Mouse (Mus musculus) lung, postnatal 36 days (tissue): Measurements from ENCODE around the gene Zbtb8os.
A peak's percentile ranks its signal among the peaks of the same experiment; 100 is the strongest.
"Not testable (repeated sequence)": the region's sequence is repeated elsewhere in the genome, so short reads cannot be mapped to it uniquely, and the experiment has no call there.

Source experiments
- DNase-seq: peaks from one replicate; pipeline ENCODE4 v3.0.0; 2022; ENCODE audit warnings: mixed read lengths

Zbtb8os gene

DNA sequence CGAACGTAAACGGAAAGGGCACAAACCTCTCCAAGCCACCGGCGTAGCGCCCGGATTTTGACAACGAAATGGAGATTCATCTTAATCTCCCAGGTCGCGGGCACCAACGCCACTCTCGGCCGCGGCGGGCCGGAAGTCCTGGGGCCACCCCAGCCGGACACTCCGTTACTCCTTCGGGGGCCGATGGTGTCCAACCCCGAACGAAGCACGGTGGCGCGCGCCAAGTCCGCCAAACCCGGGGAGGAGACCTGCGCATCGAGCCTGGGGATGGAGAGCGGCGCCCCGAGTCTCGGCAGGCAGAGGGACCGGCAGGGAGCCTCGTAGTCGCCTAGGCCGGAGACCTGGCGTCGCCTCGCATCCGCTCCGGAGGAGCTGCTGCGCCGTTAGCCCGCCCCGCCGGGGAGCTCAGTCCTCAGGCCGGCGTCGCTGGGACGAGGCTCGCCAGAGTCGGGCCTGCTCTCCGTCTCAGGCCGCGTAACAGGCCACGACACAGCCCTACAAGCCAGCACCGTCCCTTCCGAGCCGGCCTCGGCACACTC, 749 bp upstream of the Zbtb8os start:
- no peak for DNase-seq

- peak; percentile 26 for DNase-seq
Observed at GRCm38 (mm10) chr4:129336291-129336690, 796 bp downstream of the Zbtb8os start.

GRCm38 (mm10) chr4:129339743-129340142, 4.2 kb downstream of the Zbtb8os start:
- DNase-seq, result no peak

GRCm38 (mm10) chr4:129341888-129342287, 6.4 kb downstream of the Zbtb8os start:
- no peak for DNase-seq

GRCm38 (mm10) chr4:129342705-129343104, 7.2 kb downstream of the Zbtb8os start:
- no peak for DNase-seq

- peak; percentile 30 for DNase-seq
Observed at GRCm38 (mm10) chr4:129346481-129347154, 11.1 kb downstream of the Zbtb8os start.

DNA sequence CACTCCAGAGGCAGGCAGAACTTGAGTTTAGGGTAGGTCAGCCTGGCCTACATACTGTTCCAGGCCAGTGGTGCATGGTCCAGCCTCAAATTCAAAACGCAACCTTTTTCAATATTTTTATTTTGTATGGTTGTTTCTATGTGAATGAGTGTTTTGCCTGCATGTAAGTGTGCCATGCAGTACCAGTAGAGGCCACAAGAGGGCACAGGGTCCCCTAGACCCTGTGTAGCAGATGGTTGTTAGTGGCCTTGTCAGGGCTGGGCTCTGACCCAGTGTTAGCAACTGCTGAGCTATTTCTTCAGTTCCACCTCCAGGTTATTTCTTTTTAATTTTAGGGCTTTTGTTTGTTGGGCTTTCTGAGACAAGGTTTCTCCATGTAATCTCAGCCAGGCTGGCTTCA, 15.1 kb downstream of the Zbtb8os start:
- DNase-seq, result peak; percentile 90

DNA sequence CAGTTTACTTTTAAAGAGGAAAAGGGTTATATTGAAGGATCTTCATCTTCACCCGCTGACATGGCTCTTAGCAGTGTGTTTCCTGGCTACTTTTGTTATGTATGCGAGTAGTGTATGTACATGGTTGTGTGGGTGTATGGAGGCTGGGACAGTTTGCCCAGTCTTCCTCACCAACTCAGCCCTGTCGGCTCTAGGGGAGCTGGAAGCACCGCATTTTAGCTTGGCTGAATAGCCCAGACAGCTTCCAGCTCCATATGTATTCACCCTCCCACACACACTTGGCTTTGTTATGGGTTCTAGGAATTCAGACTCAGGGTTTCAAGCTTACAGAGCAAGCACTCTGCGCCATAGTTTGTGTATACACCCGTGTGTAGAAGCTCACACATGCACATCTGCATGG, 15.6 kb downstream of the Zbtb8os start:
- no peak for DNase-seq

DNA sequence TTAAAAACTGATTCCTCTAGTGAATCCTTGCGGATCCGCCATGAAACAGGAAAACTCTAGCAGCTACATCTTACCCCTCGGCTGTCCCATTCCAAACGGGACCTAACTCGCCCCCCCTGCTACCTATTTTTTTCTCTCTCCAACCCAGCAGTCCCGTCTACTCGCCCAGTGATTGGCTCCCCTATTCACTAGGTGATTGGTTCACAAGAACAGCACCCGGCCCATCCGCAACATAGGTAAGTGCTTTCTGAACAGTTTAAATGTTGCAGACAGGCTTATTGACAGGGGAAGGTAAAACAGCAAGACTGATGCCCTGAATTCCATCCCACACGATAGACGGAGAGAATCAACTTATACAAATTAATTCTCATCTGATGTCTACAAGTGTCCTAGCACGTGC, 17.7 kb downstream of the Zbtb8os start:
- DNase-seq, result no peak

DNA sequence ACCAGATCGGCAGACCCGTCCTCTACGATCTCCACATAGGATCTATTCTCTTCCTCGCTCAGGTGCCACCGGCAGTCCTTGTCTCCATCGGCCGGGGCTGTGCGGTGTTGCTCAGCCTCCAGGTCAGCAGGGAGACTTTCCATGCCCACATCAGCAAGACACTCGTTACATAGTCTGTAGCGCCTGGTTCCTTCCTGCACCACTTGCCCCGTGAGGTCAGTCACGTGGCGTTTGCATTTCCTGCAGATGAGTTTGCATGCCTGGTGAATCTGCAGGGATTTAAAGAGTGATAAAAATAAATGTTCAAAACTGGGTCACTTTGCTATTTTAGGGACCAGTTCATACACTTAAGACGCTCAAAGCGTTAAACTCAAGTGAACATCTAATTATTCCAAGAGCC, 18.7 kb downstream of the Zbtb8os start:
- DNase-seq, result no peak

DNA sequence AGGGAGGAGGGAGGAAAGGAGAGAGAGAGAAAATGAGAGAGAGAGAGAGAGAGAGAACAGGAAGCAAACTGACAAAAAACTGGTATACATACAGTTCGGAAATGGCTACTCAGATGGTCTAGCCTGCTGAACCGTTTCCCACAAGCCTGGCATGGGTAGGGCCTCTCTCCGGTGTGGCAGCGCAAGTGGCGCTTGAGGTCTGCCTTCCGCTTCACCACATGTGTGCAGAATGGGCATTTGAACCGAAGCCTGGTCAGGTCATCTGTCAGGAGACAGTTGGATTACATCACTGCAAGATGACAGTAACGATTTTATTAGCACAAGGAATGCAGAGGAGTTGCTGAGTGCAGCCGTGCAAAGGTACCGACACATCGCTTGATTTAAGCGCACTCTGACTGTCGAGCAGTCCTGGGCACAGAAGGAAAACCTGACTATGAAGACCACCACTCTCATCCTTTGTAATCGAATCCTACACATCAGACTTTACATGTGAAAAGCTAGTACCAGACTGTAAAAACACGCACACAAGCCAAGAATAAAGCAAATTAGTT, 22.2 kb downstream of the Zbtb8os start:
- no peak for DNase-seq

DNA sequence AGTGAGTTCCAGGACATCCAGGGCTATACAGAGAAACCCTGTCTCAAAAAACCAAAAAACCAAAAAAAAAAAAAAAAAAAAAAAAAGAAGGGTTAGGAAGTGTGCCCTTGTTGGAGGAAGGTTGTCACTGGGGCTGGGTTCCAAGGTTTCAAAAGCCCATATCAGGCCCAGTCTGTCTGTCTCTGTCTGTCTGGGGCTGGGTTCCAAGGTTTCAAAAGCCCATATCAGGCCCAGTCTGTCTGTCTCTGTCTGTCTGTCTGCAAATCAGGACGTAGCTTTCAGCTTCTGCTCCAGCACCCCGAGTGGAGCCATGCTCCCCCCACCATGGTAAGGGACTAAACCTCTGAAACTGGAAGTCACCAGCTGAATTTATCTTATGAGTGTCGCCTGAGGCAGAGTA, 26.7 kb downstream of the Zbtb8os start:
- not testable (repeated sequence) for DNase-seq

GRCm38 (mm10) chr4:129362771-129363170, 27.3 kb downstream of the Zbtb8os start:
- DNase-seq, result no peak

DNA sequence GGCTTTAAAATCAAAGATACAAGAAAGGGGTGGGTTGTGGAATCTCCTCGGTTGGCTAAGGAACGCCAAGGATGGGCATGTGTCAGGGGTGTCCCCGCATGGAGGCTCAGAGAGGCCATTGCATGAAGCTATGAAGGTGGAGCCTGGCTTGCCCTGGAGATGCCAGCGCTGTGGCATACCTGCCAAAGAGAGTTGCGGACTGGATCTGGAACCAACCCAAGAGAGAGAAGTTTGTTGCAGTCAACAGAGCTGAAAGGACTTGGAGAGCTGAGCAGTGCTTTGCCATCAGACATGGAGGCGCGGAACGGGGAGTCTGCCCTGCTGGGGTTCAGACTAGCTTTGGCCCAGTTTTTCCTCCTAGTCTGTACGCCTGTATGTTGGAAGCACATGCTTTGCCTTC, 28.0 kb downstream of the Zbtb8os start:
- DNase-seq, result no peak

GRCm38 (mm10) chr4:129364379-129364778, 28.9 kb downstream of the Zbtb8os start:
- no peak for DNase-seq

- DNase-seq, result peak; percentile 34
Observed at GRCm38 (mm10) chr4:129365224-129365623, 29.7 kb downstream of the Zbtb8os start.

GRCm38 (mm10) chr4:129371391-129371790, 35.9 kb downstream of the Zbtb8os start:
- no peak for DNase-seq

- DNase-seq, result no peak
Observed at GRCm38 (mm10) chr4:129373202-129373976, 37.9 kb downstream of the Zbtb8os start.

- no peak for DNase-seq
Observed at GRCm38 (mm10) chr4:129374219-129374755, 38.8 kb downstream of the Zbtb8os start.

- no peak for DNase-seq
Observed at GRCm38 (mm10) chr4:129375000-129375399, 39.5 kb downstream of the Zbtb8os start.

DNA sequence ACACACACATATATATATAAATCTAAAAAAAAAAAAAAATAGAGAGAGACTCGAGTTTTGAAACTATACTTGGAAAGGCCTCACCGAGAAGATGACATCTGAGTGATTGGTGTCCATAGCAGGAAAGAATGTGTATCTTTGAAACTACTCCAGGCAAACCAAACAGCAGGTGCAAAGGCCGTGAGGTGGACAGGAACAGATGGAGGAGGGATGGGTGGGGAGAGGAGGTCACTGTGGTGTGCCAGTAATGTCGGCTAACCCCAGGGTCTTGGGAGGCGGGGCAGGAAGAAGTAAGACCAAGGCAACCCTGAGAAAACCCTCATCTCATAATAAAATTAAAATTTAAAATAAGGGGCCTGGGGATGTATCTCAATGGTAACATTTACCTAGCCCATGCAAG, 40.3 kb downstream of the Zbtb8os start:
- no peak for DNase-seq

DNA sequence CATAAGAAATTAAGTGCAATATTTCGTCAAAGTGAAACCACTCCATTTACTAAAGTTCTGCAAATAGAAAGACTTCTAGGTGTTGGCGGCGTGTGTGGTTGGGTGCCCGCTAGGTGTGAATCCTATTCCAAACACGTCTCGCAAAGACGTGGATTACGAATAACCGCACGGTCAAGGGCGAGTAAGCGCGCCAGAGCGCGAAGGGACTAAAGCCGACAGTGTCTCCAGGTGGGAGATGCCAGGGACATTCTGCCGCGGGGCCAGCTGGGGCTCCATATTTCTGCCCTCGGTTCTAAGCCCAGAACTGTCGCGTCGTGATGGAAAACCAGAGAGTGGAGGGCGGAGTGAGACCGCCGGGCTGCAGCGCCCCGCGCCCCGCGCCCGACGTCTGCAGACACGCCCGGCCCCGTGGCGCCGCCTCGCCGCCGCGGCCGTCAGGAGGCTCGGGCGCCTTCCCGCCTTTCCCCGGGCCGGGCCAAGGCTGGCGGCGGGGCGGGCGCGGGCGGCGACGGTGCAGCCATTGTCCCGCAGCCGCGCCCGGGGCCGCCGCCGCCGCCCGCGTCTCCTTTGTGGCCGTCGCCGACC, 41.6 kb downstream of the Zbtb8os start:
- DNase-seq, result peak; percentile 50
